Mouse (Mus musculus) liver, embryonic 11.5 days (tissue): ENCODE data around the gene Unc119b. TPM values are rescaled to one million over a fixed set of nuclear protein-coding genes. Genes with fewer than 3 reads are reported as not detected.

Source experiments
- ATAC-seq: fragments of 200-750 bp; cut with Nextera tagmentation; replicated peaks from 2 replicates; pipeline ENCODE4 v1.8.0; 2017; ENCODE audit warnings: moderate number of reproducible peaks, mild to moderate bottlenecking, moderate TSS enrichment, moderate library complexity; ENCODE audit not compliant: low FRiP score
- DNase-seq: peaks from one replicate; pipeline ENCODE4 v3.0.0-alpha.2; 2017; ENCODE audit warnings: low spot score
- H3K27ac ChIP-seq: fragments of 300-500 bp; sonication (generic); 2 replicates; pipeline ENCODE4 v1.5.1; 2014; ENCODE audit warnings: mild to moderate bottlenecking, low read depth, low read length, control low read depth
- H3K27me3 ChIP-seq: fragments of 300-500 bp; sonication (generic); replicated peaks from 2 replicates; pipeline ENCODE4 v1.6.1; 2014; ENCODE audit warnings: low read length, mixed read lengths; ENCODE audit not compliant: control insufficient read depth, insufficient read depth
- H3K36me3 ChIP-seq: fragments of 300-500 bp; sonication (generic); 2 replicates; pipeline ENCODE4 v1.6.1; 2014; ENCODE audit warnings: mild to moderate bottlenecking, low read length, moderate library complexity, mixed read lengths; ENCODE audit not compliant: control insufficient read depth, insufficient read depth
- H3K4me1 ChIP-seq: fragments of 300-500 bp; sonication (generic); replicated peaks from 2 replicates; pipeline ENCODE4 v1.6.1; 2014; ENCODE audit warnings: low read length, mixed read lengths; ENCODE audit not compliant: control insufficient read depth, insufficient read depth
- H3K4me2 ChIP-seq: fragments of 300-500 bp; sonication (generic); 2 replicates; pipeline ENCODE4 v1.6.1; 2014; ENCODE audit warnings: mild to moderate bottlenecking, control low read depth, moderate library complexity
- H3K4me3 ChIP-seq: fragments of 300-500 bp; sonication (generic); 2 replicates; pipeline ENCODE4 v1.5.1; 2014; ENCODE audit warnings: low read depth, low read length, control low read depth
- H3K9ac ChIP-seq: fragments of 300-500 bp; sonication (generic); 2 replicates; pipeline ENCODE4 v1.6.1; 2014; ENCODE audit warnings: low read depth, low read length, control low read depth
- H3K9me3 ChIP-seq: fragments of 300-500 bp; sonication (generic); 2 replicates; pipeline ENCODE4 v1.6.1; 2016; ENCODE audit warnings: low read length, inconsistent platforms, mixed read lengths; ENCODE audit not compliant: control insufficient read depth
- WGBS: fragments of 180-500 bp; shearing (Covaris S2); extraction: QIAGEN DNeasy Blood & Tissue Kit; methylation state at CpG from one replicate; pipeline ENCODE4 v1.1.7; 2014; 5-methylcytosine and 5-hydroxymethylcytosine counted together
- polyA plus RNA-seq: library from polyadenylated mRNA; unstranded; fragments of >200 nt; fragmentation: Nextera tagmentation; extraction: Ambion mirVana; gene quantifications from 2 replicates; pipeline ENCODE4 v1.2.1, GENCODE M21; 2014

The Unc119b gene
- polyA plus RNA-seq, 1 experiment from 2014 or later, result 26.8 TPM

DNA sequence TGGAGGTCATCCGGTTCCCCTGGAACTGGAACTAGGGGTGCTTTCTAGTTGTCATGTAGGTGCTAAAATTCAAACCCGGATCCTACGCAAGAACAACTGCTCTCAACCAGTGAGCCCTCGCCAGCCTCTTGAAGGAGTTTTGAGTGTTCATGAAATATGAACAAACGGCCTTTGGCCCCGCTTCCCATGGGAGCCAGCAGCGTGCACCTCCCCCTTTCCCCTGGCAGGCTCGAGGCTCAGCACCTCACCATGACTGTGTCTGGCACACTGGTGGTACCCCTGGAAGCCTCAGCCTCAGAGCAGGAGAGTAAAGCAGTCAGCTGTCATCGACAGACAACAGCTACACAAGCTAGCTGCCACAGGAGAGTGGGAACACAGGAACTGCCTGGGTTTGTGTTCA is 34.8 kb downstream of the Unc119b start:
- DNase-seq (no peak), ATAC-seq (no peak)
- no peak overlapping the region for H3K27ac ChIP-seq
- H3K4me2 ChIP-seq, result no peak overlapping the region
- H3K9me3 ChIP-seq, result no peaks in the 10 kb centered on the region
- no peaks in the 10 kb centered on the region for H3K27me3 ChIP-seq
- H3K4me3 ChIP-seq, result no peak overlapping the region
- WGBS, result 86% methylated on average over 9 of the region's 9 CpGs
- H3K36me3 ChIP-seq, result peaks cover 41% of the 10 kb centered on the region
- H3K4me1 ChIP-seq, result no peaks in the 10 kb centered on the region
- no peak overlapping the region for H3K9ac ChIP-seq

DNA sequence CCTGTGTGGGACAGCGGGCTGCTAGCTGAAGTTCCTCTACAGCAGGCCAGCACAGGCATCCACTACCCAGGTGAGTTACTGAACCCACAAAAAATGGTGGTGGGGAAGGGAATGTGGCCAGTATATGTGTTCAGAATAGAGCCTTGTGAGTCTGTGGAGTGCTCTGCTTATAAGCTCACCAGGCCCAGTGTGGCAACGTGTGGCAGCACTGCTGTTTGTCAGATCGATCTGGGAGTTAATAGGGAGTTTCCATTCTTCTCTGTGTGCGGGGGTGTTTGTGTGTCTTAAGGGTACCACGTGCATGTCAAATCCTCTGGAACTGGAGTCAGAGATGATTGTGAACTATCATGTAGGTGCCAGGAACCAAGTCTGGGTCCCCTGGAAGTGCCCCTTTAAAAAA is 35.2 kb downstream of the Unc119b start:
- no peak overlapping the region for H3K4me3 ChIP-seq
- H3K27ac ChIP-seq, result no peak overlapping the region
- no peaks in the 10 kb centered on the region for H3K4me1 ChIP-seq
- DNase-seq, result no peak
- peaks cover 41% of the 10 kb centered on the region for H3K36me3 ChIP-seq
- no peaks in the 10 kb centered on the region for H3K9me3 ChIP-seq
- no peaks in the 10 kb centered on the region for H3K27me3 ChIP-seq
- no peak overlapping the region for H3K4me2 ChIP-seq
- no peak for ATAC-seq
- H3K9ac ChIP-seq, result no peak overlapping the region
- 81% methylated on average over 5 of the region's 5 CpGs for WGBS

DNA sequence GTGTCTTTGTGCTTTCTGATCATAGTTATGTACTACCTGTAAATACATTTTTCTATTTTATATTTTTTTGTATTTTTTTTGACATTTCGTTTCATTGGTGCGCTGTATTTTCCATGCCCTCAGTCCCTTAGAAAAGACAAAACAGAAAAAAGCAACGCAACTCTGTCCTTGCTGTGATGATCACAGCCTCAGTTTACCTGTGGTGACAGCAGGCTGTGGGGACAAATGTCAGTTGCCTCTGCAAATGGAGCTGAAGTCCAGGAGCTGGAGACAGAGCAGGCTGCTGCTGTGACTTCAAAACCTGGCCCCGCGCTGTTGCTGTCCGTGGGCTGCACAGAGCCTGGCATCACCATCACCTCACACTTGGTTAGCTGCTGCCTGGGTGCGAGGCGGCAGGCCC is 36.6 kb downstream of the Unc119b start, which contains the start of gene Gm10401:
Gene Gm10401, minus strand, starts transcription at position 101 of the 400 bp plus-strand sequence.
- H3K4me1 ChIP-seq, result no peaks in the 10 kb centered on the region
- no peaks in the 10 kb centered on the region for H3K27me3 ChIP-seq
- DNase-seq (no peak), ATAC-seq (no peak)
- H3K4me2 ChIP-seq, result no peak within 1 kb of the TSS
- H3K4me3 ChIP-seq, result no peak within 1 kb of the TSS
- H3K9me3 ChIP-seq, result no peaks in the 10 kb centered on the region
- peaks cover 41% of the 10 kb centered on the region for H3K36me3 ChIP-seq
- WGBS, result 96% methylated on average over 8 of the region's 8 CpGs
- no peak within 1 kb of the TSS for H3K27ac ChIP-seq
- no peak within 1 kb of the TSS for H3K9ac ChIP-seq

DNA sequence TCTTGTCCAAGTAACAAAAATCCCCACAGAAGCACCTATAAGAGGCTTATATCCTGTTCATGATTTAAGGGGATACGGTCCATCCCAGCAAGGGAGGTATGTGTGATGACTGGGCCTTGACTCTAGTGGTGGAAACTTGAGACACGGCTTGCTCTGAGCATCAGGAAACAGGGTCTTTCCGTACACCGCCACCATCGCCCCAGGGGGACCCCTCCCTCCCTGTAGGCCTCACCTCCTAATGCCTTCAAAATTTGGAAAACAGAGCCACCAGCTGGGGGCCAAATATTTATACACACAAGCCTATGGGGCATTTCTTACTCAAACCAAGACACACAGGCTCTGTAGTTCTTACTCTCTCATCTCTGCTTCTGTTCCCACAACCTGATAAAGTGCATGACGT is 43.0 kb downstream of the Unc119b start:
- Histone ChIP-seq H3K4me2 (no peak overlapping the region), H3K9me3 (no peaks in the 10 kb centered on the region), H3K36me3 (peaks cover 44% of the 10 kb centered on the region), H3K4me3 (no peak overlapping the region), H3K27ac (no peak overlapping the region), H3K9ac (no peak overlapping the region), H3K27me3 (no peaks in the 10 kb centered on the region), H3K4me1 (no peaks in the 10 kb centered on the region)
- no peak for ATAC-seq
- WGBS, result 94% methylated on average over 6 of the region's 6 CpGs
- no peak for DNase-seq

DNA sequence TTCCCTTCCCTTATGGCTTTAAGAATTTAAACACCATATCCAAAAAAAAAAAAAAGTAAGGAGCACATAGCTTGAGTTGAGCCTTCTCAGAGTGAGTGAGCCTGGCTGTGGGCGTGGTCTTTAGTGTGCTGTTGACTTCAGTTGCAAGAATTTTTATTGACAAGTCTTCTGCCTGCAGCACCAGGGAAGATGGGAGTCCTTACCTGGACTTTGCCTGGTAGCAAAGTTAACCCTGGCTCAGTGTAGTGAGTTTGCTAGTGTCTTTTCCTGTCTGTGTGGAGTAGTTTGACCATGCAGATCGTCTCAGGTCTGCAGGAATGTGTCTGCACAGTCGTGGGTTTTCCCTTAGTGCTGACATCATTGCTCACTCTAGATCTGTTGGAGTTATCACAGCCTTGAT is 43.8 kb downstream of the Unc119b start:
- WGBS, result 75% methylated on average over 3 of the region's 3 CpGs
- DNase-seq (no peak), ATAC-seq (no peak)
- H3K4me3 ChIP-seq, result no peak overlapping the region
- H3K4me1 ChIP-seq, result no peaks in the 10 kb centered on the region
- no peaks in the 10 kb centered on the region for H3K27me3 ChIP-seq
- no peak overlapping the region for H3K27ac ChIP-seq
- H3K36me3 ChIP-seq, result peaks cover 42% of the 10 kb centered on the region
- H3K4me2 ChIP-seq, result no peak overlapping the region
- H3K9ac ChIP-seq, result no peak overlapping the region
- H3K9me3 ChIP-seq, result no peaks in the 10 kb centered on the region

DNA sequence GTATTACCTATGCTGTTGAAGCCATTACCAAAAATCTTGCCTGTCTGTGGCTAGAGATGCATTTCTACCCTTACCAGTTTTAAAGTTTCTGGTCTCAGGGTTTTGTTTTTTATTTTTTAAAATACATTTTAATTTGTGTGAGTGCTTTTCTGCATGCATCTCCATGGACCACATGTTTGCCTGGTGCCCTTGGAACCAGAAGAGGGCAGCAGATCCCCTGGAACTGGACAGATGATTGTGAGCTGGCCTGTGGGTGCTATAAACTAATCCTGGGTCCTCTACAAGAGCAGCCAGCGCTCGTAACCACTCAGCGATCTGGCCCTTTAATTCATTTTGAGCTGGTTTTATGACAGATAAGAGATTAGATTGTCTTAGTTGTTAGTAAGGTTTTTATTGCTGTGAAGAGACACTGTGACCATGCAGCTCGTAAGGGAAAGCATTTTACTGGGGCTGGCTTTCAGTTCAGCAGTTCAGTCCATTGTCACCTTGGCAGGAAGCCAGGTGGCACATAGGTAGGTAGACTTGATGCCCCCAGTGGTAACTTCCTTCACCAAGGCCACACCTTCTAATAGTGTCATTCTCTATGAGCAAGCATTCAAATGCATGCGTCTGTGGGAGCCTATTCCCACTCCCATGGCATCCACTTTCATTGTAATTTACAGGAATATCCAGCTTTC is 45.0 kb downstream of the Unc119b start:
- Histone ChIP-seq H3K36me3 (peaks cover 38% of the 10 kb centered on the region), H3K4me2 (no peak overlapping the region), H3K27ac (no peak overlapping the region), H3K4me3 (no peak overlapping the region), H3K9ac (no peak overlapping the region), H3K27me3 (no peaks in the 10 kb centered on the region), H3K4me1 (peaks cover 4% of the 10 kb centered on the region), H3K9me3 (no peaks in the 10 kb centered on the region)
- ATAC-seq, result no peak
- DNase-seq, result no peak
- WGBS, result 93% methylated on average over 5 of the region's 5 CpGs

DNA sequence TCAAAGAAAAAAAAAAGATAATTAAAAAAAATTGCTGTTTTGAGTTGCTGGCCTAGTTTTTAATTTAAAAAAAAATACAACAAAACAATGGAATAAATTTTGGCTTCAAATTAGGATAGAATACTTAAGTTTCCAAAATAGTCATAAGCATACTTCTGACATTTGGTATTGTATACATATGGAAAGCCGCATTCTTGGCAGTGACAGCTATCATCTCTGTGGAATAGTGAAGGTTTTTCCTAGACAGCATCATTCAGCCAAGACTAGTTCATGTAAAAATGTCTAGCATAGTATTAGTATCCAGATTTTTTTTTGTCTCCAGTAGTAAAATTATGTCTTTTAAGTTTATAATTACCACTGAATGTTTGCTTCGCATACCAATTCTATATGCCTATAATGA is 49.1 kb downstream of the Unc119b start:
- WGBS, result 98% methylated on average over 2 of the region's 2 CpGs
- DNase-seq, result no peak
- peaks cover 5% of the 10 kb centered on the region for H3K4me1 ChIP-seq
- H3K9me3 ChIP-seq, result no peaks in the 10 kb centered on the region
- H3K36me3 ChIP-seq, result peaks cover 49% of the 10 kb centered on the region
- ATAC-seq, result no peak
- no peak overlapping the region for H3K27ac ChIP-seq
- H3K27me3 ChIP-seq, result no peaks in the 10 kb centered on the region
- H3K9ac ChIP-seq, result no peak overlapping the region
- no peak overlapping the region for H3K4me3 ChIP-seq
- no peak overlapping the region for H3K4me2 ChIP-seq

DNA sequence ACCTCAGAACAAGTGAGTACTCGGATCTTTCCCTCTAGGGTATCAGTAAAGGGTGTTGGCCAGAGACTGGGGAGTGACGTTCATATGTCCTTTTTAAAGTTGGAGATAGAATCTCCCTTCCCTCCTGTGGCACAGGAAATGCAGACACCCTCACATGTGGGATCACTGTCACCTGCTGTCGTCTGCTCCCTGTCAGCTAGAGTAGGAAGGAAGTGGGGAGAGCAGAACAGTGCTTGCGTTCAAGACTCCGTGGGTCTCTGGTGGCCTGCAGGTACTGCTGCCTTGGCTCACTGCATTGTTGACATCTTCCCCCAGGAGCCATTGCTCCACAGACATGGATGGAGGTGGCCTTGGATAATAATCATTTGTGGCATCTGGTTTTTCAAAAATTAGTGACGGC is 51.3 kb downstream of the Unc119b start:
- no peak overlapping the region for H3K9ac ChIP-seq
- no peak overlapping the region for H3K27ac ChIP-seq
- DNase-seq, result no peak
- ATAC-seq, result no peak
- WGBS, result 71% methylated on average over 6 of the region's 6 CpGs
- H3K4me1 ChIP-seq, result peaks cover 5% of the 10 kb centered on the region
- no peaks in the 10 kb centered on the region for H3K9me3 ChIP-seq
- no peak overlapping the region for H3K4me3 ChIP-seq
- peaks cover 33% of the 10 kb centered on the region for H3K36me3 ChIP-seq
- no peaks in the 10 kb centered on the region for H3K27me3 ChIP-seq
- H3K4me2 ChIP-seq, result no peak overlapping the region

DNA sequence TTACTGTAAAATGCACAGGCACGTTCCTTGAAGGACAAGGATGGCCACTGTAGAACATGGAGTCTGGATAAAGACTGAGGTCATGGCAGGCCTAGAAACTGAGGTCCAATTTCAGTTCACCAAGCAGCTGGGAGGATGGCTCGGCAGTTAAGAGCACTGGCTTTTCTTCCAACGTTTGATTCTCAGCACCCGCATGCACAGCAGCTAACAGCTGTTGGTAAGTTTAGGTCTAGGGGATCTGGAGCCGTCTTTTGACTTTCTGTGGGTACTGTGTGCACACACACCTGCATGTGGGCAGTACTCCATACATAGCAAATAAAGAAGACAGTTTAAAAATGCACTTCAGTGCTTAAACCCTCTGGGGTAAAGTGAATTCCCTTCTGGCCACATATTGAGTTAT is 53.1 kb downstream of the Unc119b start:
- DNase-seq (no peak), ATAC-seq (no peak)
- WGBS, result 90% methylated on average over 5 of the region's 5 CpGs
- Histone ChIP-seq H3K9me3 (no peaks in the 10 kb centered on the region), H3K36me3 (peaks cover 20% of the 10 kb centered on the region), H3K4me1 (peaks cover 5% of the 10 kb centered on the region), H3K4me2 (no peak overlapping the region), H3K9ac (no peak overlapping the region), H3K4me3 (no peak overlapping the region), H3K27me3 (no peaks in the 10 kb centered on the region), H3K27ac (no peak overlapping the region)
